Mouse (Mus musculus) CH12.LX (cell line): ENCODE results near the gene Tmbim7. TPM values are rescaled to one million over a fixed set of nuclear protein-coding genes. Genes with fewer than 3 reads are reported as not detected.

Source experiments
- DNase-seq: peaks from one replicate; pipeline ENCODE4 v3.0.0-alpha.2; 2013; ENCODE audit errors: extremely low read depth
- H3K27ac ChIP-seq: 2 replicates; pipeline ENCODE4 v1.5.1; 2012; ENCODE audit warnings: low read depth, mild to moderate bottlenecking, control low read depth, moderate library complexity; ENCODE audit not compliant: insufficient read depth
- H3K27me3 ChIP-seq: replicated peaks from 2 replicates; pipeline ENCODE3; 2012; ENCODE audit warnings: inconsistent platforms
- H3K36me3 ChIP-seq, 2 experiments: replicated peaks in 1 of 2; 2 replicates each; pipeline versions ENCODE3 to v1.6.1; 2012; ENCODE audit warnings: inconsistent platforms in 1 of 2, low read length in 1 of 2, mild to moderate bottlenecking in 1 of 2, mixed read lengths in 1 of 2, moderate library complexity in 1 of 2; ENCODE audit not compliant: control insufficient read depth in 1 of 2, insufficient read depth in 1 of 2
- H3K4me1 ChIP-seq, 2 experiments: 2 replicates each; pipeline ENCODE4 v1.6.1; 2012; ENCODE audit warnings: inconsistent platforms in 1 of 2, moderate library complexity in 1 of 2; ENCODE audit not compliant: insufficient read depth in 2 of 2, control insufficient read depth in 1 of 2
- H3K4me2 ChIP-seq: 2 replicates; pipeline ENCODE4 v1.6.1; 2012; ENCODE audit warnings: low read depth, mild to moderate bottlenecking, control low read depth; ENCODE audit not compliant: poor library complexity, insufficient read depth, severe bottlenecking
- H3K4me3 ChIP-seq, 3 experiments: fragments of 150-350 bp in 1 of 3; sonication (generic) in 1 of 3; replicated peaks in 1 of 3; 2 replicates each; pipeline versions ENCODE3 to v1.5.1; 2011 to 2012; ENCODE audit warnings: low read depth in 2 of 3, low read length in 2 of 3, mild to moderate bottlenecking in 2 of 3, moderate library complexity in 2 of 3, control low read depth in 1 of 3, improper control_type of control experiment in 1 of 3, inconsistent platforms in 1 of 3, mixed read lengths in 1 of 3; ENCODE audit not compliant: poor library complexity in 1 of 3
- H3K79me2 ChIP-seq: replicated peaks from 2 replicates; pipeline ENCODE4 v1.6.1; 2012; ENCODE audit warnings: mild to moderate bottlenecking, moderate library complexity; ENCODE audit not compliant: control insufficient read depth, poor library complexity, insufficient read depth, severe bottlenecking; ENCODE audit errors: extremely low read depth
- H3K9ac ChIP-seq: 2 replicates; pipeline ENCODE4 v1.6.1; 2012; ENCODE audit warnings: low read depth, mild to moderate bottlenecking, control low read depth, moderate library complexity; ENCODE audit not compliant: insufficient read depth
- H3K9me3 ChIP-seq: replicated peaks from 2 replicates; pipeline ENCODE3; 2012; ENCODE audit warnings: low read length, inconsistent platforms, mixed read lengths
- BHLHE40 ChIP-seq: IDR thresholded peaks from 2 replicates; pipeline ENCODE4 v1.6.1; 2011; ENCODE audit warnings: mild to moderate bottlenecking, low read depth, low read length, improper control_type of control experiment
- CTCF ChIP-seq, 2 experiments: IDR thresholded peaks in 1 of 2; conservative IDR thresholded peaks in 1 of 2; 2 replicates each; pipeline ENCODE4 v1.5.1; 2011 to 2012; ENCODE audit warnings: low read depth in 2 of 2, low read length in 2 of 2, improper control_type of control experiment in 1 of 2, inconsistent platforms in 1 of 2, mild to moderate bottlenecking in 1 of 2, moderate library complexity in 1 of 2
- E2F4 ChIP-seq: IDR thresholded peaks from 2 replicates; pipeline ENCODE4 v1.6.1; 2011; ENCODE audit warnings: low read depth, low read length, improper control_type of control experiment; ENCODE audit not compliant: insufficient replicate concordance
- ELF1 ChIP-seq: IDR thresholded peaks from 2 replicates; pipeline ENCODE4 v1.6.1; 2014; ENCODE audit warnings: low read depth, mild to moderate bottlenecking, inconsistent platforms, low read length, improper control_type of control experiment
- ETS1 ChIP-seq: conservative IDR thresholded peaks from 2 replicates; pipeline ENCODE4 v1.6.1; 2012; ENCODE audit warnings: low read depth, mild to moderate bottlenecking, inconsistent platforms, low read length, improper control_type of control experiment, moderate library complexity
- HCFC1 ChIP-seq: IDR thresholded peaks from 2 replicates; pipeline ENCODE4 v1.6.1; 2012; ENCODE audit warnings: low read depth, mild to moderate bottlenecking, inconsistent platforms, low read length, improper control_type of control experiment
- IRF4 ChIP-seq: IDR thresholded peaks from 2 replicates; pipeline ENCODE4 v1.6.1; 2014; ENCODE audit warnings: low read depth, mild to moderate bottlenecking, inconsistent platforms, low read length, improper control_type of control experiment
- JUN ChIP-seq: IDR thresholded peaks from 2 replicates; pipeline ENCODE4 v1.6.1; 2011; ENCODE audit warnings: low read depth, mild to moderate bottlenecking, low read length, improper control_type of control experiment, moderate library complexity; ENCODE audit not compliant: insufficient read depth
- MAFK ChIP-seq: IDR thresholded peaks from 2 replicates; pipeline ENCODE4 v1.6.1; 2011; ENCODE audit warnings: low read length, improper control_type of control experiment; ENCODE audit not compliant: insufficient replicate concordance
- MAX ChIP-seq: IDR thresholded peaks from 2 replicates; pipeline ENCODE4 v1.6.1; 2011; ENCODE audit warnings: low read length, improper control_type of control experiment
- MXI1 ChIP-seq: IDR thresholded peaks from 2 replicates; pipeline ENCODE4 v1.6.1; 2011; ENCODE audit warnings: mild to moderate bottlenecking, low read depth, low read length, improper control_type of control experiment
- NELFE ChIP-seq: IDR thresholded peaks from 2 replicates; pipeline ENCODE4 v1.6.1; 2011; ENCODE audit warnings: low read depth, low read length, improper control_type of control experiment
- POLR2A ChIP-seq: IDR thresholded peaks from 2 replicates; pipeline ENCODE4 v1.6.1; 2011; ENCODE audit warnings: low read depth, mild to moderate bottlenecking, improper control_type of control experiment, low read length
- POLR2AphosphoS2 ChIP-seq: IDR thresholded peaks from 2 replicates; pipeline ENCODE4 v1.6.1; 2011; ENCODE audit warnings: low read depth, low read length, improper control_type of control experiment
- SIN3A ChIP-seq: IDR thresholded peaks from 2 replicates; pipeline ENCODE4 v1.6.1; 2012; ENCODE audit warnings: low read length, improper control_type of control experiment, inconsistent platforms
- SMC3 ChIP-seq: IDR thresholded peaks from 2 replicates; pipeline ENCODE4 v1.6.1; 2011; ENCODE audit warnings: low read depth, low read length, improper control_type of control experiment
- TCF12 ChIP-seq: IDR thresholded peaks from 2 replicates; pipeline ENCODE4 v1.6.1; 2014; ENCODE audit warnings: low read depth, mild to moderate bottlenecking, inconsistent platforms, low read length, improper control_type of control experiment
- ZC3H11A ChIP-seq: IDR thresholded peaks from 2 replicates; pipeline ENCODE4 v1.6.1; 2012; ENCODE audit warnings: low read depth, mild to moderate bottlenecking, inconsistent platforms, low read length, improper control_type of control experiment
- ZKSCAN1 ChIP-seq: IDR thresholded peaks from 2 replicates; pipeline ENCODE4 v1.6.1; 2012; ENCODE audit warnings: low read depth, inconsistent platforms, low read length, improper control_type of control experiment, borderline replicate concordance
- ZMIZ1 ChIP-seq: IDR thresholded peaks from 2 replicates; pipeline ENCODE4 v1.6.1; 2012; ENCODE audit warnings: low read depth, mild to moderate bottlenecking, inconsistent platforms, low read length, improper control_type of control experiment
- dilution Hi-C: fragments of 300-500 bp; cut with MboI; formaldehyde crosslinking; loops from 2 replicates; pipeline ENCODE4 v1.14.3; 2020; ENCODE audit warnings: low sequenced_read_pairs; ENCODE audit not compliant: extremely low pct_unique_long_range_greater_than_20kb, extremely low pct_ligation_motif_present
- in situ Hi-C: fragments of 300-500 bp; cut with MboI; formaldehyde crosslinking; loops from 3 replicates; pipeline ENCODE4 v1.14.3; 2019; ENCODE audit warnings: low sequenced_read_pairs, low pct_ligation_motif_present, low pct_unique_long_range_greater_than_20kb, mixed read lengths
- polyA plus RNA-seq: library from polyadenylated mRNA; unstranded; fragments of >175 nt; gene quantifications from 2 replicates; pipeline ENCODE4 v1.2.1, GENCODE M21; 2012; ENCODE audit warnings: low read depth; ENCODE audit not compliant: insufficient read length
- total RNA-seq, 2 experiments: library from RNA; depleted of rRNA; stranded (reverse); fragments of 300-350 nt in 1 of 2; fragments of >200 nt in 1 of 2; gene quantifications; 2 replicates each; pipeline ENCODE4 v1.2.3; 2012 to 2014

The Tmbim7 gene
- total and polyA plus RNA-seq, 3 experiments: not detected

DNA sequence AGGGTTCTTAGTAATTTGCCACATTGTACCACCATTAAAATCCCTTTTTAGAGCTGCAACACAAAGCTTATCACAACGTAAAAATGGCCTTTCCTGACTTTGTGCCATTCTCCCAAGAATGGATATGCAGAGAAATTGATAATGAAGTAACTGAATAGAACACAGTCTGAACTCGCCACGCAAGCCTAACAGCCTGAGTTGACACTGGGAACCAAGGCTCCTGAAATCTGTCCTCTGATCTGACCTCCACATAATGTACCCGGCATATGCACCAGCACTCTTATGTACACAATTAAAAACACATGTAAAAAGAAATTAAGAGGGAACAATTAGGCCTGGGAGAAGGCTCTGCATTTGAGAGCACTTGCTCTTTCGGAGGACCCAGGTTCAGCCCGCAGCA lies 5.7 kb upstream of the Tmbim7 start:
- no peak for DNase-seq
- peaks cover 31 to 48% of the 10 kb centered on the region in 2 experiments for H3K36me3 ChIP-seq
- no peak overlapping the region for H3K4me2 ChIP-seq
- H3K27ac ChIP-seq: no peak overlapping the region
- H3K4me1 ChIP-seq: peaks cover 0 to 22% of the 10 kb centered on the region in 2 experiments; a peak in 2 of 4 replicates
- no peaks in the 10 kb centered on the region for H3K27me3 ChIP-seq
- H3K79me2 ChIP-seq: peaks cover 17% of the 10 kb centered on the region
- TF ChIP-seq MXI1 (no peak), BHLHE40 (no peak), HCFC1 (no peak)
- H3K9me3 ChIP-seq: no peaks in the 10 kb centered on the region
- in situ Hi-C loops: loop anchor here (10.0 to 25.0 kb wide), 2 partner anchors 159 to 542 kb away; partner anchors contain the start of genes Ankib1, Krit1 and Mterf1b
- no peak overlapping the region for H3K9ac ChIP-seq
- no peak overlapping the region for H3K4me3 ChIP-seq
- dilution Hi-C loops: no loop called here

DNA sequence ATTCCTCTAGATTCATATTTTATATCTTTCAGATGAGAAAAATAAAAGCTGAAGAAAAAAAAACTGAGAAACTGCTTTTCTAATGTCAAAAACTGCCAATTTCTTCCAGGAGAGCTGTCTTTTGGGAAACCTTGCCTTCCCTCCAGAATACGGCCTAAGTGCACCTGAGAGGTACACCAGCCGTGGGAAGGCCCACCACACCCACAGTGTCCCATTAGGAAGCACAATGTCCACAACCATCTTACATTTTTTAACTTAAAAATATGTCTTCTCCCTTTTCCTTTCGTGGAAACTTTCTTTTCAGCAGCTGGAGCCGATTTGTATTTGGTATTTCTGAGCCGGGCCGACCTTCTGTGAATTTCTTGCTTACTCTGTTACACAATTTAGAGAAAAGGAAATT lies 4.4 kb upstream of the Tmbim7 start:
- in situ Hi-C loops: loop anchor here (10.0 to 25.0 kb wide), 2 partner anchors 158 to 541 kb away; partner anchors contain the start of genes Ankib1, Krit1 and Mterf1b
- peak overlapping the region; percentile 95 for H3K4me2 ChIP-seq
- no peaks in the 10 kb centered on the region for H3K27me3 ChIP-seq
- peaks cover 22 to 38% of the 10 kb centered on the region in 2 experiments for H3K36me3 ChIP-seq
- H3K27ac ChIP-seq: no peak overlapping the region
- no peak for TF ChIP-seq ZKSCAN1
- TF ChIP-seq CTCF (conservative IDR thresholded peaks at IDR 0.05 in 1 of 2, IDR thresholded peaks at IDR 0.05 in 1 of 2; ENCODE audit: low read depth in 2 of 2, low read length in 2 of 2): no peak
- TF ChIP-seq MAX: no peak
- TF ChIP-seq ELF1: no peak
- no peak for TF ChIP-seq POLR2AphosphoS2
- no peak for TF ChIP-seq IRF4
- no peak for TF ChIP-seq TCF12
- TF ChIP-seq MAFK: no peak
- no peak for TF ChIP-seq BHLHE40
- TF ChIP-seq SIN3A: no peak
- no peak for TF ChIP-seq ETS1
- no peak for TF ChIP-seq NELFE
- no peak for TF ChIP-seq POLR2A
- TF ChIP-seq E2F4: no peak
- no peak for TF ChIP-seq SMC3
- TF ChIP-seq HCFC1: no peak
- TF ChIP-seq ZC3H11A: no peak
- no peak for TF ChIP-seq JUN
- no peak for TF ChIP-seq ZMIZ1
- TF ChIP-seq, all 38 proteins: peak for 0
- Histone ChIP-seq H3K4me3 (peak overlapping the region; percentile 60 to 85 (median 79)), H3K4me1 (peaks cover 0 to 22% of the 10 kb centered on the region in 2 experiments; a peak in 2 of 4 replicates), H3K9me3 (no peaks in the 10 kb centered on the region), H3K9ac (peak overlapping the region; percentile 98), H3K79me2 (peaks cover 17% of the 10 kb centered on the region)
- DNase-seq: no peak
- dilution Hi-C loops: no loop called here
